Mouse (Mus musculus): ENCODE results near the gene E030030I06Rik.

GRCm38 (mm10) chr10:22159581-22160140, 10.6 kb upstream of the E030030I06Rik start:
- TF ChIP-seq CTCF (IDR thresholded peaks at IDR 0.05; ENCODE audit: low read depth, low read length), result no peak
- no peak for TF ChIP-seq POLR2AphosphoS5 (IDR thresholded peaks at IDR 0.05; ENCODE audit: insufficient replicate concordance, low read depth, low read length)
- no peak for TF ChIP-seq GATA1 (IDR thresholded peaks at IDR 0.05; ENCODE audit: borderline replicate concordance, low read length)
- TF ChIP-seq TAL1 (conservative IDR thresholded peaks at IDR 0.05; ENCODE audit: low read depth, low read length), result no peak
